Mouse (Mus musculus) hindbrain, embryonic 11.5 days (tissue): ENCODE results near the gene Pgls. TPM values are rescaled to one million over a fixed set of nuclear protein-coding genes. Genes with fewer than 3 reads are reported as not detected.

Experiments
- ATAC-seq: fragments of 200-750 bp; cut with Nextera tagmentation; 2 replicates; pipeline ENCODE4 v1.8.0; 2017; ENCODE audit warnings: mild to moderate bottlenecking, moderate TSS enrichment, moderate library complexity; ENCODE audit not compliant: low FRiP score
- DNase-seq: peaks from one replicate; pipeline ENCODE4 v3.0.0-alpha.2; 2015; ENCODE audit warnings: low spot score
- H3K27ac ChIP-seq: fragments of 300-500 bp; sonication (generic); 2 replicates; pipeline ENCODE4 v1.5.1; 2014; ENCODE audit warnings: mild to moderate bottlenecking, low read depth, low read length
- H3K27me3 ChIP-seq: fragments of 300-500 bp; sonication (generic); 2 replicates; pipeline ENCODE4 v1.6.1; 2014; ENCODE audit warnings: mild to moderate bottlenecking, low read length, moderate library complexity, mixed read lengths; ENCODE audit not compliant: control insufficient read depth, insufficient read depth
- H3K36me3 ChIP-seq: fragments of 300-500 bp; sonication (generic); 2 replicates; pipeline ENCODE4 v1.6.1; 2014; ENCODE audit warnings: mild to moderate bottlenecking, low read length, moderate library complexity, mixed read lengths; ENCODE audit not compliant: control insufficient read depth, insufficient read depth
- H3K4me1 ChIP-seq: fragments of 300-500 bp; sonication (generic); replicated peaks from 2 replicates; pipeline ENCODE4 v1.6.1; 2014; ENCODE audit warnings: low read length, mixed read lengths; ENCODE audit not compliant: control insufficient read depth, insufficient read depth
- H3K4me2 ChIP-seq: fragments of 300-500 bp; sonication (generic); replicated peaks from 2 replicates; pipeline ENCODE4 v1.6.1; 2014; ENCODE audit warnings: mild to moderate bottlenecking, low read depth, low read length
- H3K4me3 ChIP-seq: fragments of 300-500 bp; sonication (generic); 2 replicates; pipeline ENCODE4 v1.5.1; 2014; ENCODE audit warnings: low read depth, low read length
- H3K9ac ChIP-seq: fragments of 300-500 bp; sonication (generic); 2 replicates; pipeline ENCODE4 v1.6.1; 2014; ENCODE audit warnings: low read depth, low read length
- H3K9me3 ChIP-seq: fragments of 300-500 bp; sonication (generic); 2 replicates; pipeline ENCODE4 v1.6.1; 2016; ENCODE audit warnings: low read length; ENCODE audit not compliant: control insufficient read depth
- WGBS: fragments of 180-500 bp; shearing (Covaris S2); extraction: QIAGEN DNeasy Blood & Tissue Kit; methylation state at CpG from one replicate; pipeline ENCODE4 v1.1.7; 2014; 5-methylcytosine and 5-hydroxymethylcytosine counted together
- polyA plus RNA-seq: library from polyadenylated mRNA; unstranded; fragments of >200 nt; fragmentation: Nextera tagmentation; extraction: Ambion mirVana; gene quantifications from 2 replicates; pipeline ENCODE4 v1.2.1, GENCODE M21; 2014

Gene Pgls
- polyA plus RNA-seq, 1 experiment from 2014 or later, result 228 TPM

GRCm38 (mm10) chr8:71566501-71566900, 25.5 kb upstream of the Pgls start, which contains the start of gene Nxnl1:
Nxnl1 (minus strand) TSS chr8:71566601.
- DNase-seq, result no peak
- no peak within 1 kb of the TSS for H3K27ac ChIP-seq
- WGBS, result 65% methylated on average over 3 of the region's 3 CpGs
- ATAC-seq, result no peak
- no peaks in the 10 kb centered on the region for H3K9me3 ChIP-seq
- no peak within 1 kb of the TSS for H3K4me2 ChIP-seq
- peaks cover 13% of the 10 kb centered on the region; the same call in 1 of the 2 replicates for H3K4me1 ChIP-seq
- no peak within 1 kb of the TSS for H3K4me3 ChIP-seq
- H3K36me3 ChIP-seq, result no peaks in the 10 kb centered on the region
- H3K27me3 ChIP-seq, result peaks cover 33% of the 10 kb centered on the region
- H3K9ac ChIP-seq, result no peak within 1 kb of the TSS

- 83% methylated on average over 7 of the region's 7 CpGs for WGBS
Measured at GRCm38 (mm10) chr8:71567587-71567986, 24.4 kb upstream of the Pgls start.

GRCm38 (mm10) chr8:71568387-71568937, 23.5 kb upstream of the Pgls start, which contains the start of gene Slc27a1:
Slc27a1 (plus strand) TSS chr8:71568882.
- H3K27me3 ChIP-seq, result peaks cover 14% of the 10 kb centered on the region
- no peak for DNase-seq
- H3K9me3 ChIP-seq, result no peaks in the 10 kb centered on the region
- no peak within 1 kb of the TSS for H3K27ac ChIP-seq
- ATAC-seq, result no peak
- 12% methylated on average over 13 of the region's 13 CpGs for WGBS
- H3K4me3 ChIP-seq, result peak within 1 kb of the TSS; percentile 69
- peak within 1 kb of the TSS; percentile 93 for H3K4me2 ChIP-seq
- H3K36me3 ChIP-seq, result no peaks in the 10 kb centered on the region
- H3K9ac ChIP-seq, result peak within 1 kb of the TSS; percentile 47; the same call in 1 of the 2 replicates
- peaks cover 11% of the 10 kb centered on the region; the same call in 1 of the 2 replicates for H3K4me1 ChIP-seq

More at GRCm38 (mm10) chr8:71567587-71567986, 24.4 kb upstream of the Pgls start:
- H3K36me3 ChIP-seq, result no peaks in the 10 kb centered on the region
- H3K27me3 ChIP-seq, result peaks cover 22% of the 10 kb centered on the region
- H3K9me3 ChIP-seq, result no peaks in the 10 kb centered on the region
- no peak overlapping the region for H3K4me3 ChIP-seq
- peaks cover 11% of the 10 kb centered on the region; the same call in 1 of the 2 replicates for H3K4me1 ChIP-seq
- H3K4me2 ChIP-seq, result no peak overlapping the region
- no peak overlapping the region for H3K27ac ChIP-seq
- no peak overlapping the region for H3K9ac ChIP-seq
- no peak for DNase-seq
- ATAC-seq, result no peak

- Histone ChIP-seq H3K9me3 (no peaks in the 10 kb centered on the region), H3K4me1 (peaks cover 11% of the 10 kb centered on the region; the same call in 1 of the 2 replicates), H3K4me2 (peak overlapping the region; percentile 93), H3K9ac (peak overlapping the region; percentile 47; the same call in 1 of the 2 replicates), H3K27ac (no peak overlapping the region), H3K4me3 (peak overlapping the region; percentile 69), H3K36me3 (no peaks in the 10 kb centered on the region), H3K27me3 (peaks cover 12% of the 10 kb centered on the region)
- WGBS, result 17% methylated on average over 6 of the region's 6 CpGs
- ATAC-seq (no peak), DNase-seq (no peak)
Measured at GRCm38 (mm10) chr8:71568941-71569340, 23.0 kb upstream of the Pgls start.

- Histone ChIP-seq H3K27ac (peak overlapping the region; percentile 36; the same call in 1 of the 2 replicates), H3K4me2 (peak overlapping the region; percentile 93), H3K4me1 (peaks cover 11% of the 10 kb centered on the region; the same call in 1 of the 2 replicates), H3K4me3 (peak overlapping the region; percentile 69), H3K27me3 (peaks cover 12% of the 10 kb centered on the region), H3K9me3 (no peaks in the 10 kb centered on the region), H3K36me3 (no peaks in the 10 kb centered on the region), H3K9ac (peak overlapping the region; percentile 47; the same call in 1 of the 2 replicates)
- DNase-seq (peak; percentile 89), ATAC-seq (peak; percentile 85)
- WGBS, result under 1% methylated on average over 51 of the region's 51 CpGs
Measured at GRCm38 (mm10) chr8:71569366-71570290, 22.3 kb upstream of the Pgls start.

GRCm38 (mm10) chr8:71570291-71570954, 21.6 kb upstream of the Pgls start:
- H3K4me1 ChIP-seq, result peaks cover 11% of the 10 kb centered on the region; the same call in 1 of the 2 replicates
- H3K27ac ChIP-seq, result peak overlapping the region; percentile 36; the same call in 1 of the 2 replicates
- H3K27me3 ChIP-seq, result peaks cover 12% of the 10 kb centered on the region
- peak overlapping the region; percentile 93 for H3K4me2 ChIP-seq
- peak; percentile 88 for DNase-seq
- WGBS, result under 1% methylated on average over 41 of the region's 41 CpGs
- no peaks in the 10 kb centered on the region for H3K9me3 ChIP-seq
- ATAC-seq, result peak; percentile 88
- no peaks in the 10 kb centered on the region for H3K36me3 ChIP-seq
- H3K9ac ChIP-seq, result peak overlapping the region; percentile 61
- peak overlapping the region; percentile 69 for H3K4me3 ChIP-seq

- peaks cover 9% of the 10 kb centered on the region for H3K27me3 ChIP-seq
- ATAC-seq (no peak), DNase-seq (no peak)
- H3K9ac ChIP-seq, result no peak overlapping the region
- peaks cover 11% of the 10 kb centered on the region; the same call in 1 of the 2 replicates for H3K4me1 ChIP-seq
- H3K9me3 ChIP-seq, result no peaks in the 10 kb centered on the region
- no peak overlapping the region for H3K4me2 ChIP-seq
- no peak overlapping the region for H3K27ac ChIP-seq
- H3K4me3 ChIP-seq, result no peak overlapping the region
- H3K36me3 ChIP-seq, result no peaks in the 10 kb centered on the region
- WGBS, result 93% methylated on average over 2 of the region's 2 CpGs
Measured at GRCm38 (mm10) chr8:71572077-71572476, 19.9 kb upstream of the Pgls start.
